Mouse (Mus musculus): ENCODE results near the gene Ephb2.

Ephb2 gene

GRCm38 (mm10) chr4:136757096-136757495 is 78.7 kb downstream of the Ephb2 start:
- DNase-seq, result no peak

- DNase-seq, result no peak
Measured at GRCm38 (mm10) chr4:136756486-136756885, 79.3 kb downstream of the Ephb2 start.

GRCm38 (mm10) chr4:136755364-136755811 is 80.4 kb downstream of the Ephb2 start:
- peak; percentile 55 for DNase-seq

- DNase-seq, result no peak
Measured at GRCm38 (mm10) chr4:136754256-136754655, 81.5 kb downstream of the Ephb2 start.

GRCm38 (mm10) chr4:136751355-136752020 is 84.3 kb downstream of the Ephb2 start:
- no peak for DNase-seq

GRCm38 (mm10) chr4:136750578-136751338 is 85.0 kb downstream of the Ephb2 start:
- DNase-seq, result no peak

- peak; percentile 52 for DNase-seq
Measured at GRCm38 (mm10) chr4:136749851-136750577, 85.8 kb downstream of the Ephb2 start.

- DNase-seq, result no peak
Measured at GRCm38 (mm10) chr4:136749431-136749830, 86.4 kb downstream of the Ephb2 start.

- DNase-seq, result no peak
Measured at GRCm38 (mm10) chr4:136748842-136749392, 86.9 kb downstream of the Ephb2 start.

GRCm38 (mm10) chr4:136746516-136746915 is 89.3 kb downstream of the Ephb2 start:
- no peak for DNase-seq

- peak; percentile 48 for DNase-seq
Measured at GRCm38 (mm10) chr4:136742677-136743076, 93.1 kb downstream of the Ephb2 start.

- DNase-seq, result peak; percentile 87
Measured at GRCm38 (mm10) chr4:136741840-136742239, 93.9 kb downstream of the Ephb2 start.

GRCm38 (mm10) chr4:136740963-136741362 is 94.8 kb downstream of the Ephb2 start:
- no peak for DNase-seq

GRCm38 (mm10) chr4:136739189-136739588 is 96.6 kb downstream of the Ephb2 start:
- DNase-seq, result no peak

- no peak for DNase-seq
Measured at GRCm38 (mm10) chr4:136738291-136738690, 97.5 kb downstream of the Ephb2 start.

- no peak for DNase-seq
Measured at GRCm38 (mm10) chr4:136735856-136736255, 99.9 kb downstream of the Ephb2 start.

GRCm38 (mm10) chr4:136734210-136734803 is 101.5 kb downstream of the Ephb2 start:
- no peak for DNase-seq

GRCm38 (mm10) chr4:136733217-136733865 is 102.4 kb downstream of the Ephb2 start:
- DNase-seq, result no peak

GRCm38 (mm10) chr4:136732536-136733121 is 103.2 kb downstream of the Ephb2 start:
- DNase-seq, result no peak

- DNase-seq, result no peak
Measured at GRCm38 (mm10) chr4:136731761-136732160, 104.0 kb downstream of the Ephb2 start.

GRCm38 (mm10) chr4:136731008-136731609 is 104.7 kb downstream of the Ephb2 start:
- DNase-seq, result no peak
